Mouse (Mus musculus): ENCODE data around the gene Syn2.
A peak's percentile ranks its signal among the peaks of the same experiment; 100 is the strongest.

The Syn2 gene

GRCm38 (mm10) chr6:115174845-115175244 is 40.1 kb downstream of the Syn2 start:
- no peak for DNase-seq (ENCODE audit: low spot score in 2 of 2)

GRCm38 (mm10) chr6:115178826-115179225 is 44.1 kb downstream of the Syn2 start:
- peak in 1 of 2 experiments; percentile 2 for DNase-seq (ENCODE audit: low spot score in 2 of 2)

GRCm38 (mm10) chr6:115181094-115181493 is 46.4 kb downstream of the Syn2 start:
- DNase-seq (ENCODE audit: low spot score in 2 of 2): no peak

GRCm38 (mm10) chr6:115191111-115191510 is 56.4 kb downstream of the Syn2 start:
- DNase-seq (ENCODE audit: low spot score in 2 of 2): no peak

DNA sequence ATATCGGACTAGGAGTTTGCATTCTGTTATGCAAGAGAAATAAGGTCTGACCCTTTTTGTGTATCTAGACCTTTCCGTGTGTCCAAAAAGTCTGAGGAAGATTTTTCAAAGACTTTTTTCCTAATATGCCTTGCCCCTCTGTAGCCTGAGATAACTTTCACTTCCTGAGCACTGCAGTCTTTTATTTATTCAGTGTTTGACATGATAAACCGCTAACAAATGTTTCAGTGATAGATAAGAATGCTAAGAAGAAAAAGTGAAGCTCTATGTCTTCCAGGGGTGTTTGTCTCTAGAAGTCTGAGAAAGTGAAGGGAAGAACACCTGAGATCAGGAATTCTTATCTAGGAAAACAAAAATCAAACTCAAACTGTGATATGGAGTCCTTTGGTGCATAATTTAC is 66.1 kb downstream of the Syn2 start:
- DNase-seq (ENCODE audit: low spot score in 2 of 2): no peak

GRCm38 (mm10) chr6:115203029-115203428 is 68.3 kb downstream of the Syn2 start:
- DNase-seq (ENCODE audit: low spot score in 2 of 2): no peak

DNA sequence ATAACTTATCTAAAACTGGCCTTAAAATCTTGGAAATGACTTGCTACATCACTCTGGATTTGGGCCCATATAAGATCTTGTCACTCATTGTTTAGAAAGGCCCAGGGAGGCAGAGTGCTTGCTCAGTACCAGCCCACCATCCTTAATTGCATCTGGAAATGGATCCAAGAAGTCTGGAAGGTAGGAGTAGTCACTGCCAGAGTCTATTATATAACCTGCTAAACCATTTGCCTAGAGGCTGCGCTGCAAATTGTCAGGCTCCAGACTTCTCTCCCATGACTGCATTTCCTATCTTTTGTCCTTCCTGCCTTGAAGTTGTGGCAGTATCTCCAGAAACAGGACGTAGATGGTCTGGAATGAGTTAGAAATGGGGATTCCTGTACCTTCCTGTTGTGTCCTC is 75.5 kb downstream of the Syn2 start:
- DNase-seq (ENCODE audit: low spot score in 2 of 2): no peak

DNA sequence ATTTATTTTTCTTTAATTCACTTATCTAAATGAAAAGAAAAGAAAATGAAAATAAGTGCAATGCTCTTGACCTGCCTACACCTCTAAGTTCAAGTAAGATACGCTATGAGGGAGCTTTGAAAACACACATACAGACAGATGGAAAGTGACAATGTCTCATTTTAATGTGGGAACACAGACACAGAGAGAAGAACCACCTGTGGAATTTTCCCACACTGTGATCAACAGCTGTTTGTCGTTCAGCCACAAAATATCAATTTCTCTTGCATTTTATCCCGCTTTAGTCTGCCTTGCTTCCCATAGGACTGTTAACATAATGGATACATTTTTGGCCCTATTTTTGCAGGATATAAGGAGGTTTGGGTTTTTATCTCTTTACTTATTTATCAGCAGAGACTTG is 76.1 kb downstream of the Syn2 start:
- DNase-seq (ENCODE audit: low spot score in 2 of 2): no peak

GRCm38 (mm10) chr6:115212132-115212903 is 77.6 kb downstream of the Syn2 start:
- DNase-seq (ENCODE audit: low spot score in 2 of 2): peak; percentile 19 to 50

GRCm38 (mm10) chr6:115213129-115213528 is 78.4 kb downstream of the Syn2 start:
- DNase-seq (ENCODE audit: low spot score in 2 of 2): peak in 1 of 2 experiments; percentile 23

DNA sequence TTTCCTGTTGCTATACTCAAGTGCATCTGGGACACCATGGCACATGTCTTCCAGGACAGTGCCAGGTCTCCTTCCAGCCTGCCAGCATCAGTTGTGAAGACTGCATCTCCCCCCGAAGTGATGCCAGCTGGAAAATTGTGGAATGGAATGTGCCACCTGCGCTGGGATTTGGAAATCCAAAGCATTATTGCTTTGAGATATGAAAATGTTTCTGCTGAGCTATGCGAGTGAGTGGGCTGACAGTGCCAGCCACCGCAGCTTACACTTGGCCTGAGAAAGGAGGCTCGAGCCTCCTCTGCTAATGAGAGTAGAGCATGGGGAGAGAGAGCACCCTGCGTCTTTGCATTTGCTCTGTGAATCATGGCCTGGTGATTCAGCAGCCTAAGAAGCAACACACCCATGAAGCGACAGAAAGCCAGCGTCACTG is 86.5 kb downstream of the Syn2 start:
- DNase-seq (ENCODE audit: low spot score in 2 of 2): no peak

DNA sequence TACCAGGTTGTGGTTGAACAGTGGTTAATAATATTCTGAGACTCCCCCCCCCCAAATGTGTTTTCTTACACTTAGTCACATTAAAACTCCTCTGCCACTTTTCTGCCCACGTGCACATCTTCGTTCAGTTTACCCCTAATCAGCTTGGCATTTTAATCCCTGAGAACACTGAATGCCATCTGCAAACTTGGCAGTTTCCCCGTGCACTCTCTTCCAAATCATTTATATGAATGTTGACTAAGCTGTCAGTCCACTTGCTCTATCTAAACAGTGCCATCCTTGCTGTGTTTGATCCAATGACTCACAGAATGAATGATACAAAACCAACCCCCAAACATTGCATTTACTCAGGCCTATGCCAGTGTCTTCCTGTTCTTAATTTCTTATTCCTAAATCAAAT is 90.8 kb downstream of the Syn2 start:
- DNase-seq (ENCODE audit: low spot score in 2 of 2): no peak

GRCm38 (mm10) chr6:115227043-115227442 is 92.3 kb downstream of the Syn2 start, which contains the start of gene Gm17482:
Gm17482 (plus strand) TSS chr6:115227343.
- no peak for DNase-seq (ENCODE audit: low spot score in 2 of 2)

DNA sequence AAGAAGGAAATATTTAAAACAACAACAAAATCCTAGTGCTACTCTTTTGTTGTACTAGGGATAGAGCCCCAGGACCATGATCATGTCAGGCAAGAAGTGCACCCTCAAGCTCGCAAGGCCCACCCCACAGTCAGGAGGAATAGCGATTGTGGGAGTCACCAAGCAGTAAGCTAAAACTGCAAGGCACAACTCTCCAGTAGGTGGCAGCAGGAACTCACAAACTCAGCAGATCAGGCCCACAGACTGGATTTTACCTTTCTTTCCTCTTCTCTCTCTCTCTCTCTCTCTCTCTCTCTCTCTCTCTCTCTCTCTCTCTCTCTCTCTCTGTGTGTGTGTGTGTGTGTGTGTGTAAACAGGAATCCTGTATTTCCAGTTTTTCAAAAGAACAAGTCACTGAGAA is 92.8 kb downstream of the Syn2 start:
- DNase-seq (ENCODE audit: low spot score in 2 of 2): peak; percentile 46 to 74

DNA sequence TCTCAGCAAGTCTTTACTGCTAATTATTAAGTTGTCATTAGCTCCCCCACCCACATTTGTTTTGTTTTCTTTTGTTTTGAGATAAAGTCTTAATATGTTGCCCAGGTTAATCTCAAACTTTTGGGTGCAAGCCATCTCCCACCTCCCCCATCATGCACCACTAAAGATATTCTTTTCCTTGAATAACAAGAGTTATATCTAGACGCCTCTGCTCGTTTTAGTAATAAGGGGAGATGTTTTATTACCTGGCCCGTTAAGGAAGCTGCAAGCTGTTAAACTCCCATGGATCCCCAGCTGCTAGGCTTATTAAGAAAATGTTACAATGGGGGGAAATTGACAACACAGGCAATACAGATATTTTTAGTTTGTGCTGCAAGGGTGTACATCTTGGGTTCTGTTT is 95.9 kb downstream of the Syn2 start:
- peak in 1 of 2 experiments; percentile 76 for DNase-seq (ENCODE audit: low spot score in 2 of 2)

- peak in 1 of 2 experiments; percentile 71 for DNase-seq (ENCODE audit: low spot score in 2 of 2)
Observed at GRCm38 (mm10) chr6:115231836-115232235, 97.1 kb downstream of the Syn2 start.

DNA sequence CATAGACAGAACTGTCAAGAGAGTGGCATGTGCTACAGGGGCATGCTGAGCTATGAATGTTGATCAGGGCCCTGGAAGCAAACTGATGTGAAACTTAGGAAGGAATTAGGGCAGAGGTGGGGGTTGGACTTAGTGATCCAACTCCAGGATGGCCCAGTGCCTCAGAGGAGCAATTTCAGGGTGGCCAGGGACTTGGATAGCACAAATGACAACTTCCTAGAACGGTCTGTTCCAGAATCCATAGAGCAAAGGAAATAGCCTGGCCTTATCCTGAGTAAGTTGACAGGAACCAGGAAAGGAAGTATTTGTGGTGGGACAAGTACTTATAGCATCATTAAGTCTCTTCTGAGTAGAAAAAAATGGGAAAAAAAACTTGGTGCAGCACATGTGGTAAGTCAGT is 97.9 kb downstream of the Syn2 start:
- DNase-seq (ENCODE audit: low spot score in 2 of 2): peak; percentile 50 to 86

DNA sequence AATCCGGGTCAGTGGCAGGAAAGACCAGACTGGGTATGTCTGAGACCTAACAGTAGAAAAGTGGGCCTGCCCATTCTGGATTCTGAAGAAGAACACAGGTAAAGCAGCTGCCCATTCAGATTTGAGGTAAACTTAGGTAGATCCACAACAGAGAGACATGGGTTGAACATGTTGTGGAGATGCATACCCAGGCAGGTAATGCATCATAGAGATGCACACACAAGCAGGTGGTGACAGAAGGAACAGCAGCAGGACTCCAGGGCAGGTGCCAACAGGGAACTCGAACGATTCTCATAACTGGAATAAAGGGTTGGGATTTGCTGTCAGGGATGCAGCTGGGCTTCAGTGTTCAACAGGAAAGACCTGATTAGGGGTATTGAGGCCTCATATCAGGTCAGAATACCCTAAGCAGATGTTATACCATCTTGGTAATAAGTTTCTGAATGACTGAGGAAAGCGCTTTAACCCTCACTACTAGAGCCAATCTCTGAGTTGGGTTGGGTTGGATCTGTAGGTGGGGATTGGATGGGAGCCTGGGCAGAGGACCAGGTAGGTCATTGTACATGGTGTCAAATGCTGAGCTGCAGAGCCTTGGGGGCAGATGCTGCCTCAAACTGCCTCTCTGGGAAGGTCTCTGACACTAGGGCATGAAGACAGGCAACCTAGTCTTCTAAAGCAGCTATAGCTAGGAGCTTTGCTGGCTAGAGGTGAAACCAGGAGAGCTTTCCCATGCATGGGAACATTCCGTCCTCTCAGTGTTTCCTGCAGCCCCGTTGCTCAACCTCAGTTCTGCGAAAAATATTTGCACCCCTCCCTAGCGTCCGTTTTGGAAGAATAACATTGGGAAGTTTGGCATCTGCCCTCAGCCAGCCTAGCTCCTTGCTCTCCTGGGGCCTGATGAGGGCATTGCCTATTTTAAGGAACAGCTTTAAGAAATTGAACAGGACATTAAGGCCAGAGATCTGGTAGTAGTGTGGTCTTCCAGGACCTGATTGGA is 103.6 kb downstream of the Syn2 start:
- DNase-seq (ENCODE audit: low spot score in 2 of 2): peak; percentile 77 to 88

DNA sequence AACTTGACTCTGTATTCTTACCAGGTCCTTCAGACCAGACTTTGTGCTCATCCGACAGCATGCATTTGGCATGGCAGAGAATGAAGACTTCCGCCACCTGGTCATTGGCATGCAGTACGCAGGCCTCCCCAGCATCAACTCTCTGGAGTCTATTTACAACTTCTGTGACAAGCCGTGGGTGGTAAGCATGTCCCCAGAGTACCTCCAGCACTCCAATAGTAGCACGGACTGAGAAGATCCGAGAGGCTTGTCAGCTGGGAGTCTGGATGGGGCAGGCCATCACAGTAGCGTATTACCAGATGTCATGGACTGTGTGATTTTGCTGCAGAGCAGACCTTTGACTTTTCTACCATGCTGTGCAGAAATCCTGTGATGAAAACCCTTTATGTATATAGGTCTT is 104.6 kb downstream of the Syn2 start:
- DNase-seq (ENCODE audit: low spot score in 2 of 2): no peak

DNA sequence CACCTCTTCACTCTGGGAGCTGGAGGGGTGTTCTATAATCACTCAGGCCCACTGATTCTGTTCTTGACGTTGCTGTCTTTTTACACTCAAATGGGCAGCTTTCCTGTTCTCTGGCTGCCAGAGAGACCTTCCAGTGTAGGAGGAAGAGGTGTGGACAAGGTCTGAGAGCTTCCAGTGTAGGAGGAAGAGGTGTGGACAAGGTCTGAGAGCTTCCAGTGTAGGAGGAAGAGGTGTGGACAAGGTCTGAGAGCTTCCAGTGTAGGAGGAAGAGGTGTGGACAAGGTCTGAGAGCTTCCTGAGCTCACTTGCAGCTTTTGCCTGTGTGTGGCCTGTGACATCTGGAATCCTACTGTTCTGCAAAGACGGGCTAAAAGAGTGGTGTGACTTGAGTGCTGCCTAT is 105.7 kb downstream of the Syn2 start:
- DNase-seq (ENCODE audit: low spot score in 2 of 2): peak; percentile 39 to 65

DNA sequence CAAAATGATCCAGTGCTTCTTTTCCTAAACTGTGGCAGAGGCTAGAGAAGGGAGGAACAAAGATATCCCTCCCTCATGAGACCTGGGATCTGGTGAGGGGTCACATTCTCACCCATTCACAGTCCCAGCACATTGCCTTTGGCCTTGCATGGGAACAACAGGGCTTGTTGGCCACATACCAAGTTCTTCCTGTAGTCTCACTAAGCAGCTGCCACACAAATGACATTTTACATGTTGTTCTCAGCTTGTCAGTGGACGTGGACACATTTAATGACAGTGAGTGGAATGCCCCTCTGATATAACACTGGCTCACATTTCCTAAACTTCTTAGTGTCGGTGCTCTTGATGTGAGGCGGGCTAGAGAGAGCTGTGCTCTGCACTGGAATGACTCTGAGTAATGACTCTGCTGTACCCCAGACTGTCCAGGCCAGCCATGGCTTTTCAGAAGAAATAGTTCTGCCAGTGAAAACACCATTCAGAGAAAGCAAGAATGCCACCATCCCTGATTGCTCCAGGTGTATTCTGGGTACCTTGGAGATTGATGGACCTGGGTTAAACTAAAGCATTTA is 106.5 kb downstream of the Syn2 start:
- DNase-seq (ENCODE audit: low spot score in 2 of 2): no peak

DNA sequence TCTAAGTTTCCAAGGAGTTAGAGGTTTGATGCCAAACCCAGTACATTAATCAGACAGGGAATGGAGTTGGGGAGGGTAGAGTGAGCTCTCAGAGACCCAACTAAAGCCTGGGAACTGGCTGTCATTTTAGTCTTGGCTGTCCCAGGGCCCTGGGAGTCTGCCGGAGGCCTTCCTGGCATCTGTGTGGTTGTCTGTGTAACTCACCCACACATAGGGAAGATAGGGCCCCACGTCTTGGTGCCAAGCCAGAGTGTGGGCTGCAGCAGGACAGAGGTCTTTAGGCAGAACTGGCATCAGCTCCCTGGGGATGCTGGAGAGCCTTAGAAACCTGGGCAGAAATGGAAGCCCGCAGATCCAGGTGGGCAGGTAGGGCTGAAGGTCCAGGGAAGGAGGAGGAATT is 107.2 kb downstream of the Syn2 start:
- no peak for DNase-seq (ENCODE audit: low spot score in 2 of 2)
